Mouse (Mus musculus) hindlimb bud, embryonic 11.5 days (tissue): ENCODE measurements around the gene Hist1h2ag.

Experiments used
- DNase-seq: peaks from one replicate; pipeline ENCODE4 v3.0.0-alpha.2; 2012; ENCODE audit warnings: low read depth, low spot score; ENCODE audit errors: extremely low spot score

Gene Hist1h2ag

DNA sequence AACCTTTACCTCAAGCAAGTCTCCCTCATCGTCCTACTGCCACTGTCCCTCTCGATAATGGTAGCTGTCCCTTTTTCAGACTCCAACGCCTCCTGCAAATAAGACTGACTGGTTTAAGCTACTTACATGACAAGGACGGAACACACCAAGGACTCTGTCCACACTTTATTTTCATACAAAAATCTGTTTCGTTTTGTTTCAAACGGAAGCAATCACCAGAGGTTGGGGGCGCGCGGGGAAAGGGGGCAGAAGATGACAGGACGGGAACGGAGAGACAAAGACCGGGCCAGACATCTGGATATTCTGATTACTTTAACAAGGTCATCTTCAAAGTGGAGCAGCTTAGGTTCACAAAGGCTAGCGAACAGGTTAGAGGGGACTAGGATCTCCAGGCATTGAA, 29.0 kb downstream of the Hist1h2ag start:
- DNase-seq, result no peak

DNA sequence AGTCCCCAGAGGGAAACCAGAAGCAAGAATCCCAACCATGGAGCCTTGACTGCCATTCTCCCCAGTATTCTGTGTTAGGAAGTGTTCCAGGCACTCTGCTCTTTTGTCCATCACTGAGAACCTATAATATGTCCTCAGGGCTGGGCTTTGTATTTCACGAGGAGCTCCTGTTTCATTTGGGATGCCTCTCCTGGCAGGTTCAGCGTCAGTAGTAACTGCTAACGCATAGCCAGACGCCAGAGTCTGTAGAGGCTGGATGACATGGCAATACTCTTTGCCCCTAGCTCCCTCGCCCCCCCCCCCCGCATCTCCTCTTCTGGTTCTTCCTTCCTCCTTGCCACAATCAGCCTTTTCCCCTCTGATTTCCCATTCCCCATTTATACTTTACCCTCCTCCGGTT, 33.1 kb downstream of the Hist1h2ag start, which contains the start of gene Prss16:
Prss16 (minus strand) TSS at position 101 of the 400 bp plus-strand sequence.
- no peak for DNase-seq

DNA sequence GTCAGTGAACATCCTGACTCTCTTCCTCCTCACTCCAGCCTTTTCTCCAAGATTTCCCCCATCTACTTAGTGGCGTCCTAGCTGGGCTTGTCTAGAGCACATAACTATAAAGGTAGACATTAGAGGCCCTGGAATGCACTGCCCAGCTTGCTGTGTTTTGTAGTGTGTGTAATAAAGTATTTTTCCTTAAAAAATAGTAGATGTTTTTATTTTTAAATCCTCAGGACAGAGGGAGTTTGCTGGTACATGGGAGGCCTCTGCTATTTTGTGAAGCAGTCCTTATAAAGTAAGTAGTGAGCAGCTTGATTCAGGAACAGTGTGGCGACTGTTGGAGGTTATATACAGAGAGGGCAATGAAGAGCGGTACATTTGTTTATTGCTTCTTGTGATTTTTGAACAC, 34.0 kb downstream of the Hist1h2ag start:
- DNase-seq, result no peak

- DNase-seq, result no peak
Observed at GRCm38 (mm10) chr13:22007872-22008271, 34.9 kb downstream of the Hist1h2ag start.

GRCm38 (mm10) chr13:22007121-22007510, 35.6 kb downstream of the Hist1h2ag start:
- DNase-seq, result no peak

GRCm38 (mm10) chr13:22006334-22007120, 36.2 kb downstream of the Hist1h2ag start:
- DNase-seq, result no peak

GRCm38 (mm10) chr13:22005605-22006333, 37.0 kb downstream of the Hist1h2ag start:
- no peak for DNase-seq

DNA sequence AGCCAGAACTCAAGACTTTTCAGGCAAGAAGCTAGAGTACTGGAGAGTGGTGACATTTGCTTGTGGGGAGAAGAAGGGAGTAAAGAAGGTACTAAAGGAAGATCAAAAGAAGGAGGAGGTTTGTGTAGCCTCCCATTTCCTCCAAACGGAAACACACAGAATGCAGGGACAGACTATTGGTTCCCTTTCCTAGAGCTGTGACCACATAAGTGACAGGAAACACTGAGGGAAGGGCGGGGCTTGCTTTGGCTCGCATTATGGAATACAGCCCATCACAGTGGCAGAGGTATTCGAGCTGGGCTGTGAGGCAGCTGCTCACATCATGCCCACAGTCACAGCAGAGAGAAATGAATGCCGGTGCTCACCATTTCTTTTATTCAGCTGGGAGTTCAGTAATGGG, 40.9 kb downstream of the Hist1h2ag start:
- no peak for DNase-seq

- no peak for DNase-seq
Observed at GRCm38 (mm10) chr13:22001346-22001745, 41.4 kb downstream of the Hist1h2ag start.

GRCm38 (mm10) chr13:21999147-21999546, 43.6 kb downstream of the Hist1h2ag start:
- DNase-seq, result no peak

DNA sequence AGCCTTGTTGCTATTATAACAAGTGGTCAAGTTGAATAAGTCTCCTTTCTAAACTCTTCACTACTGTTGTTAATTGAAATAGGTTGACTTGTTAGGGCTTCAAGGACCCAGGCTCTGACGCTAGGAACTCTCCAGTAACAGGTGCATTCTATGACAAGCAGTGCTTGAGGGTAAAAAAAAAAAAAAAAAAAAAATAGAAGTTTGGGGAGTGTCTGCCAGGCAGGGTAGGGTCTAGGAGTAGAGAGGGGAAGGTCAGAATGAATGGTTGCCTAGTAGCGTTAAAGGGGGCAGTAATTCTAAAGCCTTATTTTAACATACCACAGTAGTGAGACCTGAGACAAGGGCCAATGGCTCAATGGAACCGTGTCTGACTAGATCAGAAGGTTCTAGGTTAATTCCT, 44.3 kb downstream of the Hist1h2ag start:
- no peak for DNase-seq

DNA sequence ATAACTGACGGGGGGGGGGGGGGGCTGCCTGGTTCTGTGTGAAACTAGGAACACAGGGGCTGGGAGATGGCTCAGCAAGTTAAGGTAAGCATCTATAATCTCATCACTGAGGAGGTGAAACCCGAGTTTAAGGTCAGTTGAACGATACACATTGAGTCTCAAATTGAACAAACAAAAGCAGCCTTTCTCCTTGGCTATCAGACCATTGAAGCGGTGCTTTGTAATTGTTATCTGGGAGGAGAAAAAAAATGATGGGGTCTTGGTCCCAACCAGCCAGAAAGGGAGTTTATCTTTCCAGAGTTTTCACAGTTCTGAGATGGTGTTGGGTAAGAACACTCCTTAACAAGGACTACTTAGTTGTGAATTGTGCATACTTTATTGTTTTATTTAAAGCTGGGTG, 44.9 kb downstream of the Hist1h2ag start:
- no peak for DNase-seq

- no peak for DNase-seq
Observed at GRCm38 (mm10) chr13:21997201-21997820, 45.4 kb downstream of the Hist1h2ag start.

GRCm38 (mm10) chr13:21996840-21997185, 45.9 kb downstream of the Hist1h2ag start:
- no peak for DNase-seq

DNA sequence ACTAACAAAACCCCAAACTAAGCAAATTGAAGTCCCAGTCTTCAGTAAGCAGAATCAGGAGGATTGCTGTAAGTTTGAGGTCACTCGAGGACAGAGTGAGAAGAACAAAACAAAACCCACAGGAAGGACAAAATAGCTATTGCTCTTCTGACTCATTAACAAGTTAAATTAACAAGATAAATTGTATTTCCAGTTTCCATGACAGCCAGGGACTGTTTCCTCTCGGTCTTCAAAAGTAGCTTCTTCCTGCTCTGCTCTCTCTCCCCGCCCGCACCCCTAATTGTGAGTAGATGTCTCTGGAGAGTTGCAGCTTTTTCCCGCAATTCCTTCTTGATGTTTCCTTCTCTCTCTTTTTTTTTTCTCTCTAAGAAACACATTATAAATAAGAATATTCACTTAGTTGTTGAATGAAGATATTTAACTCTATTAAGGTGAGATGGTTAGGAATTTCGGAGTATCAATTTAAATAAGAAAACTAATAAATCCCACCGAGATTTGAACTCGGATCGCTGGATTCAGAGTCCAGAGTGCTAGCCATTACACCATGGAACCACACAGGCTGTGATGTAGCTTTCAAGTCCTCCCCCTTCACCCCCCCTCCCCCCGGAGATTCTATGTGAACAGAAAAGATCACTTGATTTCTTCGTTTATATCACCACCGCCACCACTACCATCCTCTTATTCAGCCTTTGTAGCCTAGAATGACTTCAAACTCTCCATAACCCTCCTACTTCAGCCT, 46.5 kb downstream of the Hist1h2ag start:
- DNase-seq, result no peak

- no peak for DNase-seq
Observed at GRCm38 (mm10) chr13:21995331-21995914, 47.3 kb downstream of the Hist1h2ag start.

- DNase-seq, result no peak
Observed at GRCm38 (mm10) chr13:21994896-21995295, 47.8 kb downstream of the Hist1h2ag start.

GRCm38 (mm10) chr13:21993957-21994738, 48.6 kb downstream of the Hist1h2ag start:
- DNase-seq, result no peak

DNA sequence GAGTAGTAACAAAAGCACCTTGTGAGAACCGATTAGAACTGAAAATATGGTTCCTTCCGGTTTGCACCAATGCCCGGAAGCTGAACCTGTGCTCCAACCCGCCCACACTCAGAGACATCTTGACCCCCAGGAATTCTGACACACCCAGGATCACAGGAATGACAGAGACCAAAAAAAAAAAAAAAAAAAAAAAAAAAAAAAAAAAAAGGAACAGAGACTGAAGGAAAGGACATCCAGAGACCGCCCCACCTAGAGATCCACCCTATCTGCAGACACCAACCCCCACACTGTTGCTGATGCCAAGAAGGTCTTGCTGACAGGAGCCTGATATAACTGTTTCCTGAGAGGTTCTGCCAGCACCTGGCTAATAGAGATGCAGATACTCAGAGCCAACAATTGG, 50.2 kb downstream of the Hist1h2ag start:
- DNase-seq, result no peak
